Mouse (Mus musculus) lung, adult 18-20 months (tissue): ENCODE measurements around the gene Trpm6.

Experiments used
- DNase-seq, 2 experiments: peaks; one replicate each; pipeline ENCODE4 v3.0.0; 2022; ENCODE audit warnings: mixed read lengths in 2 of 2

Trpm6 gene

DNA sequence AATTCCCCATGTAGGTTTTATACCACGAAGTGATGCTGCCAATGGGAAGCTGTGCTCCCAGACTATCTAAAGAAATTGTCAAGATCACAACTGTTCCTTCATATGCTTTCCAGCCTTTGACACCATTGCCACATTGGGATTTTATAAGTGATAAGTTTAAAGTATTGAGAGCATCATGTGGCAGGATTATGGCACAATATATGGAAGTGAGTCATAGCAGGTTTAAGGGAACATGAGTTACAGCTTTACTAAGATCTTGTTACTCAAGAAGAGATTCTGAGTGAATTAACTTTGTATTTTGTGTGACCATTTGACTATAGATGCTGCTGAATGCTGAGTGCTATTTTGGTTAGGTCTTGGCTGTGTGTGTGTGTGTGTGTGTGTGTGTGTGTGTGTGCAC, 21.8 kb downstream of the Trpm6 start:
- DNase-seq = no peak

DNA sequence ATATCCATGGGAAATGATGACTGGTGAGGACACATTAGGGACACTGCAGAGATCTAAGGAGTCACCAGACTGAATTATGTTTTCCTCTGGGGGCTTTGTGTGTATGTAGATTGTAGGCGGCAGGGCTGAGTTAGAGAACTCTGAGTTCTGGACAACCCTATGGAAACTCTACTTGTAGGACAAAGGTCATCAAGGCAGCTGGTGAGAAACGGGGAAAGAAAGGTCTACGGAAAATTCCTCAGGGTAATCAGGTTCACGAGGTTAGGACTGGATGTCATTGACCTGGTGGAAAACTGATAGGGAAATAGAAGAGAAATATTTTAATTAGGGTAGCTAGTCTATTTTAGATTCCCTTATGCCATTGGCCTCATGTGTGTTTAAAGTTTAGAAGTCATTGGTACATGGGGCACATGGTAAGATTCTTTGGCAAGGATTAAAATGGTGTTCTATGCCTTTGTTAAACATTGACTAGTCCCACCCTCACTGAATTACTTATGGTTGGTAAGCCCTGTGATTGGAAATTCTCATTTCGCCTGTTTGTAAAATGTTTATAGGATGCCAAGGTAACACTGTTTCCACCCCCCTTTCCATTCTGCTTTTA, 23.2 kb downstream of the Trpm6 start:
- DNase-seq = no peak

DNA sequence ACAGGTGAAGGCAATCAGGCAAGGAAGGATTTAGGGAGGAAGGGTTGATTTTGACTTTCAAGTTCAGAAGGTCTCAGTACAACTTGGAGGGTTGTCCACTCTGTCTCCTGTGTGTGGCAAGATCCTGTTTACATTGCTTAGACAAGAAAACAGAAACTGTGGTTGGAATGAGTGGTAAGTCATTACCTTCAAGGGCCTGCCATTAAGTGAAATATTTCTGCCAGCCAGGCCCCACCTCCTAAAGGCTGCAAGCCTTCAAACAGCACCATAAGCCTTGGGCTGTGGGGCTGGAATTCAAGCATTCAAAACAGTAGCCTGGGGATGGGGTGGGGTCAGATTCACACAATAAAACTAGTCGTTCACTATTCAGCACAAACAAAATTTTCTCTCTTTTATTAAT, 24.3 kb downstream of the Trpm6 start:
- DNase-seq = peak; percentile 54 to 67

DNA sequence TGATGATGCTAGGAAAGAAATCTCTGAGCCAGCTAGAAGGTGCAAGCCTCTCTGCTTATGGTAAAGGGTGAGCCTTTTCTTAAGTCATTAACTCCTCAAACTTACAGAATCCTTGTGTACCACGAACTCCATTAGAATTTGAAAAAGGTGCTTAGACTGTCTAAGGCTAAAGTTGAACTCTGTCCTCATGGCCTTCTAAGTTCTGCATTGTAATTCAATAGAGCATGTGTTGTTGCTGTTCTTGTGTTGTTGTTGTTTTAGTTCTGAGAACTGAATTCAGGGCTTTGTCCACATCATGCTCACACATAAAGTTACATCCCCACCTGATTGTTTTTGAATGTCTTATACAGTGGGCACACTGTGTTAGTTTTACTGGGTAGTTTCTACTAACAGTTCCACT, 49.9 kb downstream of the Trpm6 start:
- no peak for DNase-seq

DNA sequence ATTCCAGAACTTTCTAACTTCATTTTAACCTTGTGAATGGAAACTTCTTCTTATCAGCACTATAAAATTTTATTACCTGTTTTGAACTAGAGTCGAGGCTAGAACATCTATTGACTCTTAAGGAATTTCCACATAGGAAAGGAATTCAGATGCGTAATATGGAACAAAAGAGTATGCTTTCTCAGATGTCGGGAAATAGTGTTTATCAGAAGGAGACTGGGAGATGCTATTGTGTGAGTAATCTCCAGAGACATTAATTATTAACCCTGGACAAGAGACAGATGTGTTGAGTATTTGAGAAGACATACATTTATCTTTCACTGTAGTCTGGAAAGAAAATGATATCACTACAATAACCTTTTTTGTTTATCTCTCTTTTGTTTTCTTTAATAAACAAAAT, 61.5 kb downstream of the Trpm6 start:
- DNase-seq = no peak

DNA sequence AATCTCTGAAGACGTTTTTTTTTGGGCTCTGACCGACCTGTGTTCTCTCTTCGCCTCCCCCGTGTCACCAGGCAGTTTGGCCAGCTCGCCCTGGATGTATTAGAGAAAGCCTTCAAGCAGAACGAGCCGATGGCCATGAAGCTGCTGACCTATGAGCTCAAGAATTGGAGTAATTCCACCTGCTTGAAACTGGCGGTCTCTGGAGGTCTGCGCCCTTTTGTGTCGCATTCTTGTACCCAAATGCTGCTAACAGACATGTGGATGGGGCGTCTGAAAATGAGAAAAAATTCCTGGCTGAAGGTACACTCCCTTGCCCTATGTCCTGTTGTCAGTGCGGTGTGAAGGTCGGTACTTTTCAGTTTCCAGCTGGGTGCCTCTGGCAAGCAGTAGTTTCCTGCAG, 65.4 kb downstream of the Trpm6 start:
- no peak for DNase-seq

DNA sequence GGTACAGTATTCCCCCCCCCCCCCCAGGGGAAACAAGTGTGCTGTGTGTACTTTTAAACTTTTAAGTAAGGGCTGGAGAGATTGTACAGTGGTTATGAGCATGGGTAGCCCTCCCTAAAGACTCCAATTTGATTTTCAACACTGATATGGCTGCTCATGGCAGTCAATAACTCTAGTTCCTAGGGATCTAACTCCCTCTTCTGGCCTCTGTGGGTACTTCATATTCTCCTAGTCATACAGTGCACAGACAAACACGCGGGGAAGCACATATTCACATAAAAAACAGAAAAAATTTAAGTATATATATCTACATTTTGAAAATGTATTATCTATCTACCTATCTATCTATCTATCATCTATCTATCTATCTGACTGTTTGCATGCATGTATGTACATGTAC, 67.6 kb downstream of the Trpm6 start:
- DNase-seq = no peak

DNA sequence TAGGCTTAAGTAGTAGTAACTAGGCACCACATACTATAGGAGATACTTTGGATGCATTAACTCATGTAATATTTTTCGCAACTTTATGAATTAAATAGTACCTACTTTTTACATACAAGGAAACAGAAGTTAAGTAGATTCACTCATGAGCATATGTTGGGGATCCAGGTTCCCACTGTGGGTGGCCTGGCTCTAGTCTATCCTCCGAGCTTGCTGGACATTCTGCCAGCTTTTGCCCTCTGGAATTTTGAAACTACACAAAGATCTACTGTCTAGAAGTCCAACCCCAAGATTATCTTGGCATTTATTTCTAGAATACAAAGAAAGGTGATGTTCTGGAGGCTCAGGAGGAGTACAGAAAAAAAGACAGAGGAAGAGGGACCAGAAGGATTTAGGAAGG, 78.8 kb downstream of the Trpm6 start:
- DNase-seq = no peak

DNA sequence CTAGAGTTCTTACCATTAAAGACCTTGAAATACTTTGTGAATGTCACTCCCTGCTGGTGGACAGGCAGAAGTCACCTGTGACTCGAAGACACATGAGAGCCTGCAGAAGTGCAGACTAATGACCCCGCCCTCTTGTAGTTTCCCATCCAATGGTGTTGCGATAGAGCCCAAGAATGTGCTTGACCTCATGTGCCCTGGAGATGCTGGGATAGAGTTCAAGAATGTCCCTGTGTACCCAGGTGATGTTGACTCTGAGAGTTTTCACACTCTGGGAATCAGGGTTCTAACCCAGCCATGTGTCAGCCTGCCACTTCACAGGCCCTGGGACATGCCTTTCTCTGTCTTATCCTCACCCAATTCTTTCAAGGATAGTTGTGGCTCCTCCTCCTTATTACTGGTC, 81.4 kb downstream of the Trpm6 start:
- peak; percentile 75 to 82 for DNase-seq

DNA sequence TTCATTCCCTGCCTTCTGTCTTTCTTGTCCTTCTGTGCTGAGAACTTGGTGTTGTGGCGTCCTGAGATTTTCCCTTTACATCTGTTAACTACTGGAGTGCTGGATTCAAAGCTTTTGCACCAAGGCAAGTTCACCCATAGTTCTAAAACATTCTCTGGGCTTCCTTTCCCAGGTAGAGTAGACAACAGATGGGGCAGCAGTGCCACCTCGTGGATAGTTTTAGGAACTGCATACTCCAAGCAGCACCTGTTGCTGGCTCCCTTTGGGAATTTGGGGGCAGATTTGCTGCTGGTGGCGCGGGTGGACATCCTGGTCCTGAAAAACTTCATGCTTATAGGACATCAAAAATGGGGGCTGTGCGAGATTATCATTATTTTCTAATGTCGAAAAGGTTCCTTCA, 85.2 kb downstream of the Trpm6 start:
- peak; percentile 49 to 52 for DNase-seq

DNA sequence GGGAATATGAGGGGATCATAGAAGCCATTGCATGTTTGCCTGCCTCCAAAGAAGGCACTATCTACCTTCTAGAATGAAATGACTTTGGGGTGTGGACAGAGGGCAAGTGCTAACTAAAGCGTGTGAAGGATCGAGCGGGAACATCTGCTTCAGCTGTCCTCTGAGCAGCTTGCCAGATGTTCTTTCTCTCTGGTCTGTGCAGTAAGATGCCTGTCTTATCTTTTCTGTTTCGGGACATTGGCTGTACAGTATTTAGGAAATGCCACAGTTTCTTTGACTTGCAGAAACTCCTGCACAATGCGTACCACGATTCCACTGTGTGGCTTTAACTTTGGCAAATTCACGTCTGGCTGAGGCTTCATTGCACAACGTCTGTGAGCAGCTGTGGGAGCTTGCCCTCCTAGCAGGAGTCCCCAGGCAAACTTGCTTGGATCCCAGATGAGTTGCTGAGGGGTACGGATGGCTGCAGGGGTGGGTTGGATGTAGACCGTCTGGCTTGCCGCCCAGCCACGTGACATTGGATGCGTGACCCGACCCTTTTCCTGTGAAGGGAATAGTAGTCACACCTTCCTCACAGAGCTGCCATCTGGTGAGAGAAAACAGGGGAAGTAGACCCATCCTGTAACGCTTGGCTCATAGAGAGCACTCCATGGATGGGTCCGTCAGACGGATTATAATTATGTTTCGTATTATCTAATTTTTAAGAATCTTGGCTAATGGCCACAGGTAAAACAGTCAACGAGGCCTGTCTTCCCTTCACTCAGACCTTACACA, 92.2 kb downstream of the Trpm6 start:
- no peak for DNase-seq

DNA sequence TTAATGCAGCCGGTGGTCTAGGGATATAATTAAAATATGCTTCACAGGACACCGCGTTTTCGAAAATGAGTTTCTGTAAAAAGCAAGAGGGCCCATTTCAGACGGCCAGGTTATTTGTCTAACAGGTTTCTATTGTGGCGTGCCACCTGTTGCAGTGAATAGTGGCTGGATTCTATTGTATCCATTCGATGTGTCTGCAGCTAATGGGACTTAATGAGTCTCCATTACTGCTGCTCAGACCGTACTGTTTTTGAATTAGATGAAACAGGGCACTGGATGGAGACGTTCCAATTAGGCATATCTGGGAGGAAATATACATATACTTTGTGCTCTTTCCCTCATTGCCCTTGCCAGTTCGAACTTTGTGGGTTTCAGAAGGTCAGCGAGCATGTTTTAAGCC, 92.8 kb downstream of the Trpm6 start:
- no peak for DNase-seq

DNA sequence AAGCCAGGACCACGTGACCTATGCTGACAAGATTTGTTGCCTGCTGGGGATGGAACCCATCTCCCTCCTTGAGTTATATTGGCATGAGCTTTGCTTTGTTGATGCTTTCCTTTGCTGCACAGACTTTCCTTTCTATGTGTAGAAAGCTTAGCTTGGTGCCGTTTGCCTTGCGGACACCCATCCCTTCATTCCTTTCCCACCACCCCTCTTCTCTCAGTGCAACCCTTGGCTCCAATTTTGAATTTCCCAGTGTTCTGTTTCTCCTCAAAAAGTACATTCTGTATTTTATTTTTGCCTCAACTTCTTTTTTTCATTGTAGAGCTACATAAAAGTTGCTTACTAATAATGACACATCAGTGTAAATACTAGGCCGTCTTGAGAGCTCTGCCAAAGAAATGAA, 96.6 kb downstream of the Trpm6 start:
- DNase-seq = no peak

DNA sequence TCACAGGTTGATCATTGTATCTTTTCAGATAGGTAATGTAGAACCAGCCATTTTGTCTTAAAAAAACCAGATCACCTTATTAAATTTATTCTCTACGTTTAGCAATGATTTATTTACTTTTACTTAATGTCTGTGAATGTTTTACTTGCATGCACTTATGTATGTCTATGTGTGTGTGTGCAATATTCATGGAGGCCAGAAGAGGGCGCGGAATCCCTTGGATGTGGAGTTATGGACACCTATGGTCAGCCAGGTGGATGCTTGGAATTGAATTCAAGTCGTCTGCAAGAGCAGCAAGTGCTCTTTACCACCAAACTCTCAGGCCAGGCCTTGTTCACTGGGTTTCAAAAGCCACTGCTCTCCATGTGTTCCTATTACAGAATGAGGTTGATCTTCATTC, 118.5 kb downstream of the Trpm6 start:
- no peak for DNase-seq

DNA sequence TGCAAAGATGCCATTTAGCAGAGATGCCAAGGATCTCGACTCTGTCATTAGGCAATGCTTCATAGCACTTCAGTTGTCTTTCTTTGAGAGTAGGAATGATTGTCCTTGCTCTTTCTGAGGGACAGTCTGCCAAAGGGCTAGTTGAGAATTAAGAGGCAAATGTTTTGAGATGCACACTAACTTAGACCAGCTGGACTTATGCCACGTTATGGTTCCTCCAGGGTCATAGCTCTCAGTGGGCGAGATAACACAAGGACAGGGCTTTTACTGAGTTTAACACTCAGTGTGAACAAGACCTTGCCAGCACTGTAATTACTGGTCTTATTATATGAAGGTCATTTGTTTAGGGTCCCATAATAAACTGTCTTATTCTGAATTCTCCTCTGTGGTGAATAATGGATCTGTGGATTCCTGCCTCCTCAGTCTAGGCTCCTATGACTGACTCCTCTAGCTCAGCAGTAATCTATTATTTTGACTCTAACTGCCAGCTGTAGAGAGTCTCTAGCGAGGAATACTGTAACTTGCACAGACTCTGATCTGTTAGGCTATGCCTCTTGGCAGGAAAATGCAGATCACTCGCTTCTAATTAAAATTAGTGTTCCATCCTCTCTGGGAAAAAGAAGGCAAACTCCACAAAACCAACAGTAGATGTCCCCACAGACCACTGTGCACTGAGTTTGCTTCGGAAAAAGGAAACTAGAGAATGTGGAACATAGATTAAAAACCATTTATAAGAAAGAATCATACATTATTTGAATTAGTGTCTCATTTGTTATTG, 123.2 kb downstream of the Trpm6 start:
- DNase-seq = no peak

DNA sequence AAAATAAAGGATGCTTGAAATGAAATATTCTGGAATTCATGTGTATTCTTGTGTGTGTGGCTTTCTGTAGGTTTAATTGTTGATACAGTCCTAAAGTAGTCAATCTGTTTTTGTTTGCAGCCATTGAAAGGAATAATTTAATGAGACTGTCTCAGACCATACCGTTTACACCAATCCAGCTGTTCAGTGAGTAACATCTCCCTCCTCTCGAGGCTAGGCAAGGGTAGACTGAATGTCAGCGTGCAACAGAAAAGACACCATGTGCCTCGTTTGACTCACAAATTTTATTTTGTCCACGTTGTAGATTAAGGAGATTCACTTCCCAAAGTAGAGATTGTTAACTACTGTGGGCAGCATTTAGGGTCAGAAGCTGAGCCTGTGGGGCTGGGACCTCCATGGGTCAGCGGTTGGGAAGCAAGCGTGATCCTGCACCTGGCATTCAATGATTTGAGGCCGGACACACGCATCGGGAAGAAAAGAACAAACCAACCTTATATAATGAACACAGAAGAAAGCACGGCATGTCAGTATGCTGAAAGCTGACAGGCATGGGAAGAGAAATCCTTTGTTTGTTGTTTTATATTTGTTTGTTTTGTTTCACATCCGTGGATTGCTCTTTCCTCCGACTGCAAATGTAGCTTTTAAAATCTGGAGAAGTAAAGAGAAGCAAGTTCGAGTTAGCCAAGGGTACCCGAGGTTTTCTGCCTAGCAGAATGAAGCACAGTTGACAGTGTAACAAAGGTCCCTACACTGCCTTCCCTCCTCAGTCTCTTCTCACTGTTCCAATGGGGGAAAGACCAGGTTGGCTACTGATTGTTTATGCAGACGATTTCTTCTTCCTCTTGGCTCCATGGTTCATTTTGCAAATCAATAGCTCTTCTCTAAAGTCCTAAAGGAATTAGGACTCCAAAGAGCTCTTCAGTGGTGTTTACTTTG, 124.2 kb downstream of the Trpm6 start:
- no peak for DNase-seq

DNA sequence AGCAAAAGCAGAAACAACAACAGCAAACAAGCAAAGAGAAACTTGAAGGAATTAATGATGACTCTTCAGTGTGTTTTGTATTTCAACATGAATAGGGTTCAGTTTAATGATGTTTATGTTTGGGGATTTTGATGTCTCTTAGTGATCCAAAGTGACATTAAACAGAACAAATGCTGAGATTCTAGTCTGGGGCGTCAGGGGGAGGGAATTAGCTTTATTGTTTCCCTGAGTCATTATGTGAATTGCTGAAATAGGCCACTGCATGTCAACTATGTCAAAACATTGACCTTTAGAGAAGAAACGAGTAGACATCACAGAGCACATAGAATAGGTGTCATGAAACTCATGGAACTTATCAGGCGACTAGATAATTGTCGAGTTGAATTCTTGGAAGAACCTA, 129.5 kb downstream of the Trpm6 start:
- no peak for DNase-seq

DNA sequence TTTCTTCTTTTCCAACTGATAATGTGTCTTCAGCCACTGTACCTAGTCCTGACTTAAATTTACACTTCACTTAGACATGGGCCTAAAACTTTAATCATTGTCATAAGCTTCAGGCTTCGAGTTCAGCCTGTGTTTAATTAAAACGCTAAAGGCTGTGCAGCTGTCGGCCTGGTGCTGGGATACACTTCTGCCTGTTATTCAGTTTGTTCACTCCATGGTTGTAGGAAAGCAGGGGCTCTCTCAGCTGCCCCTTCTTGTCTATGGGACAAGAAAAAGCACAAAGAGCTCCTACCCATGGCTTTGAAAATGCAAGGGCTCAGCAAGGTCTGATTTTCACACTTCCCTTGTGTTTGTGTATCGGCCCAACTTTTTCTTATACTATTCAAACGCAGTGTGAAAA, 131.4 kb downstream of the Trpm6 start:
- DNase-seq = no peak

DNA sequence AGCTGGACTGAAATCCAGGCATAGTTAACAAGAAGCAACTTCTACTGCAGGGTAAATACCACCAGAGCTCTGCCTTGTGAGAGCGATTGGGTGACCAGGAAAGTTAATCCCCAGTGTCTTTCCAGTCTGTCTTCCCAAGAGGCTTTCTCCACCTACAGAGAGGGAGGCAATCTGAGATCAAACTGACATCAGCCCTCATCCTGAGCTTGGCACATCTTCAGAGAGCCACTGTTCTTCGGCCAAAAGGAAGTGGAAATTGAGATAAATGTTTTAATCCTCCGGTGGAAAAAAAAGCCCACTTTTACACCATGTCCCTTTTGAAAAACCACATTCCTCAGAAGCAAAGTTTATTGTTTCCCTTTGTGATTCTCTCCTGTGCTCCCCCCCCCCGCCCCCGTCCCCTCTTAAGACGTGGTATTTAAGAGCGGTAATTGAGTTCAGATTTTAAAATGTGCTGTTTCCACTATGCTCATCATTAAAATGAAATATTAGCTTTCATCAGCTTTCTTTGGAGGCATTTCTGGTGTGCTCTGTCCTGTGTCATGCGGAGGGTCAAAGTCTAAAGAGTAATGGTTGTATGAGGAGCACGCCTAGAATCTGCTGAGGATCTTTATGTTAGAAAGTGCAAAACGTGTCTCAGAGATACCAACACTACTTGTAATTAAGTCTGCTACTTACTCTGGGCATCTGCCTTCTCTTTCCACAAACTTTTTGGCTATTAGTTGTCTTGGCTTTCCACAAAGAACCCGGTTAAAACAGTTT, 138.0 kb downstream of the Trpm6 start:
- DNase-seq = no peak

DNA sequence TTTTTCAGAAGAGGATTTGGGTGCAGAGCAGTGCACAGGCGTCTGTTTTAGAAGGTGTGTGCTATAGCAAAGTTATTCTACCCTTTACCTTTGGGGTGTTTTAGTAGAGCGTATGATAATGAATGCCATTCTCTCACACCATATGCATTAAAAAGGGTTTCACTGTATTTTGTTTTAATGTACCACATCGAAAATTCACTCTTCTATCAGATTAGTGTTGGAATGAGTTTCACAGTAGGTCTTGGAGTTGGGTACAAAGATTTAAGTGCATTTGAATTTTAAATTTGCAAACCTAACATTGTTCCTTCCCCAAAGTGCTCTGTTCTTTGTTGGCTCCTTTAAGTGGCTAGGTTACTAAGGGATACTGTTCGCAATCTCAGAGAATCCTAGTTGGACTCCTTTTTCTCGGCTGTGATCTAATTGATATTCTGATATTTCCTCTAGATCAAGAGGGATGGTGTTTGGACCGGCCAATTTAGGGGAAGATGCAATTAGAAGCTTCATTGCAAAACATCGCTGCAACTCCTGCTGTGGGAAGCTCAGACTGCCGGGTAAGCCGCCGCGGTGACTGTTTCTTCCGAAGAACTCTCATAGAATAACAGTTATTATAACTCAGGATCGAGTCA, 138.8 kb downstream of the Trpm6 start:
- DNase-seq = no peak

DNA sequence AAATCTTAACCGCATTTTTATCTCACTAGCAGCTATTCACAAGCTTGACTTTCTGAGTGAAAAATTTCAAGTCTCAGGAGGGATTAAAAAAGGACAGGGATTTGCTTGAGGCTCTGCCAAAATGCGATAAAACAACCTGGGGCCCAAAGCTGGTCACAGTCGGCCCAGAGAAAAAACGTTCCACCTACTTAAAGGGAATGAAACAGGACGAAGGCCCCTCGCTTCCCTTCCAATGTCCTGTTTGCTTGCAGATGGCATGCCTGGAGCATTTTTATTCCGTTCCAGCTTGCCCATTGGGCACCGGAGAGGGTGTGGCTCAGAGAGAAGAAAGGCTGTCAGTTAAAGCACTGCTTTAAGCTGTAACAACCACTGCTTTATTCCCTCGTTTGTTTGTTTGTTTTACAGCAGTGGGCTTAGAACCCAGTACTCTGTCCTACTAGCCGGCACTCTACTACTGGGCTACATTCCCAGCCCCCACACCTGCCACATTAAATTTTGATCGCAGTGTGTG, 139.4 kb downstream of the Trpm6 start:
- DNase-seq = no peak

DNA sequence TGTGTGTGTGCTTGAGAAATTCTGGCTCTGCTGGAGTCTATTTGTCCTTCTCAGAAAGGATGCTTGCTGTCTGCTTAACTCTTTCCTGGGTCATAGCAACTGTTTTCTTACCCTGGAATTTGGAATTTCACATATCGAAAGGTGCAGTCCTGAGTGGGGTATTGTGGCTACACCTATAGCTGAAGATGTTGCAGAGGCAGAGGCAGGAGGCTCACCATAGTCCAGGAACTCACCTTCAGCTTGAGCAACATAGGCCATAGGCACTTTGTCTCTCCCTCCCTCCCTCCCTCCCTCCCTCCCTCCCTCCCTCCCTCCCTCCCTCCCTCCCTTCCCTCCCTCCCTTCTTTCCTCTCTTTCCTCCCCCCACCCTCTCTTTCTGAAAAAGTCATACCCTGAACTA, 139.8 kb downstream of the Trpm6 start:
- no peak for DNase-seq
